Mouse (Mus musculus): ENCODE measurements at regions not wholly inside any gene's neighbourhood (a gene's known extent, or its start where the extent isn't known, plus 50 kb on each side); places are given as distances from the start of the nearest gene placed in this dataset.

GRCm38 (mm10) chr17:72657826-72658225 lies 53.4 kb upstream of the Alk start:
- no peak for TF ChIP-seq CTCF (IDR thresholded peaks at IDR 0.05; ENCODE audit: control insufficient read depth, insufficient read depth, insufficient read length)
- no peak for TF ChIP-seq MAX (IDR thresholded peaks at IDR 0.05)
- TF ChIP-seq CEBPB (IDR thresholded peaks at IDR 0.05; ENCODE audit: low read depth): no peak
- no peak for TF ChIP-seq FOSL1 (IDR thresholded peaks at IDR 0.05; ENCODE audit: insufficient read depth, low read length, poor library complexity, severe bottlenecking)
- no peak for TF ChIP-seq MYOG (IDR thresholded peaks at IDR 0.05; ENCODE audit: control insufficient read depth, extremely low read depth, insufficient read length)
- no peak for TF ChIP-seq USF1 (IDR thresholded peaks at IDR 0.05; ENCODE audit: low read depth)
- no peak for TF ChIP-seq MYOD1 (IDR thresholded peaks at IDR 0.05; ENCODE audit: control insufficient read depth, insufficient read length, low read depth)

All from C2C12 (cell line).